Mouse (Mus musculus) MEL (cell line): ENCODE data around the gene Fdx1. TPM values are rescaled to one million over a fixed set of nuclear protein-coding genes. Genes with fewer than 3 reads are reported as not detected.

Experiments used
- DNase-seq: peaks from one replicate; pipeline ENCODE4 v3.0.0; 2011; ENCODE audit warnings: low read depth, low spot score
- H3K27ac ChIP-seq: 2 replicates; pipeline ENCODE4 v1.5.1; 2012; ENCODE audit warnings: low read depth, mild to moderate bottlenecking, control low read depth, low read length, moderate library complexity; ENCODE audit not compliant: control insufficient read depth
- H3K27me3 ChIP-seq, 2 experiments: fragments of 150-350 bp in 1 of 2; sonication (generic) in 1 of 2; 2 replicates each; pipeline ENCODE4 v1.6.1; 2012; ENCODE audit warnings: low read length in 2 of 2, mild to moderate bottlenecking in 2 of 2, improper control_type of control experiment in 1 of 2, moderate library complexity in 1 of 2; ENCODE audit not compliant: insufficient read depth in 2 of 2, control insufficient read depth in 1 of 2
- H3K36me3 ChIP-seq, 2 experiments: 2 replicates each; pipeline ENCODE4 v1.6.1; 2012 to 2014; ENCODE audit warnings: low read length in 2 of 2, improper control_type of control experiment in 1 of 2, inconsistent platforms in 1 of 2, mild to moderate bottlenecking in 1 of 2; ENCODE audit not compliant: insufficient read depth in 2 of 2, control insufficient read depth in 1 of 2
- H3K4me1 ChIP-seq, 2 experiments: fragments of 150-350 bp in 1 of 2; sonication (generic) in 1 of 2; 2 replicates each; pipeline ENCODE4 v1.6.1; 2012; ENCODE audit warnings: low read length in 2 of 2, improper control_type of control experiment in 1 of 2, mild to moderate bottlenecking in 1 of 2; ENCODE audit not compliant: insufficient read depth in 2 of 2, control insufficient read depth in 1 of 2
- H3K4me3 ChIP-seq, 2 experiments: fragments of 150-350 bp in 1 of 2; sonication (generic) in 1 of 2; 2 replicates each; pipeline ENCODE4 v1.5.1; 2012; ENCODE audit warnings: low read depth in 2 of 2, low read length in 2 of 2, mild to moderate bottlenecking in 2 of 2, moderate library complexity in 2 of 2, control low read depth in 1 of 2, improper control_type of control experiment in 1 of 2; ENCODE audit not compliant: control insufficient read depth in 1 of 2, insufficient read depth in 1 of 2
- H3K79me2 ChIP-seq: 2 replicates; pipeline ENCODE4 v1.6.1; 2012; ENCODE audit warnings: mild to moderate bottlenecking, low read length, moderate library complexity; ENCODE audit not compliant: control insufficient read depth, poor library complexity, insufficient read depth
- H3K9ac ChIP-seq: 2 replicates; pipeline ENCODE4 v1.6.1; 2012; ENCODE audit warnings: low read depth, mild to moderate bottlenecking, control low read depth, low read length, moderate library complexity; ENCODE audit not compliant: control insufficient read depth, poor library complexity, severe bottlenecking
- H3K9me3 ChIP-seq: fragments of 150-350 bp; sonication (generic); replicated peaks from 2 replicates; pipeline ENCODE4 v1.6.1; 2012; ENCODE audit warnings: mild to moderate bottlenecking, low read length, improper control_type of control experiment, moderate library complexity; ENCODE audit not compliant: insufficient read depth
- BHLHE40 ChIP-seq: IDR thresholded peaks from 2 replicates; pipeline ENCODE4 v1.6.1; 2012; ENCODE audit warnings: low read depth, mild to moderate bottlenecking, inconsistent platforms, low read length, improper control_type of control experiment, borderline replicate concordance
- CHD1 ChIP-seq: IDR thresholded peaks from 2 replicates; pipeline ENCODE4 v1.6.1; 2012; ENCODE audit warnings: low read depth, mild to moderate bottlenecking, inconsistent platforms, low read length, improper control_type of control experiment
- CHD2 ChIP-seq: IDR thresholded peaks from 2 replicates; pipeline ENCODE4 v1.6.1; 2011; ENCODE audit warnings: low read length, improper control_type of control experiment
- E2F4 ChIP-seq: IDR thresholded peaks from 2 replicates; pipeline ENCODE4 v1.6.1; 2011; ENCODE audit warnings: low read depth, low read length, improper control_type of control experiment, borderline replicate concordance
- GABPA ChIP-seq: IDR thresholded peaks from 2 replicates; pipeline ENCODE4 v1.6.1; 2012; ENCODE audit warnings: low read depth, mild to moderate bottlenecking, inconsistent platforms, low read length, improper control_type of control experiment, moderate library complexity
- JUND ChIP-seq: IDR thresholded peaks from 2 replicates; pipeline ENCODE4 v1.6.1; 2011; ENCODE audit warnings: low read depth, mild to moderate bottlenecking, improper control_type of control experiment, low read length
- KAT2A ChIP-seq: conservative IDR thresholded peaks from 2 replicates; pipeline ENCODE4 v1.6.1; 2012; ENCODE audit warnings: low read depth, low read length, improper control_type of control experiment, inconsistent platforms
- MAX ChIP-seq: IDR thresholded peaks from 2 replicates; pipeline ENCODE4 v1.6.1; 2011; ENCODE audit warnings: low read length, improper control_type of control experiment
- MAZ ChIP-seq: IDR thresholded peaks from 2 replicates; pipeline ENCODE4 v1.6.1; 2012; ENCODE audit warnings: low read depth, mild to moderate bottlenecking, inconsistent platforms, low read length, improper control_type of control experiment
- MEF2A ChIP-seq: IDR thresholded peaks from 2 replicates; pipeline ENCODE4 v1.6.1; 2014; ENCODE audit warnings: low read depth, mild to moderate bottlenecking, inconsistent platforms, low read length, improper control_type of control experiment; ENCODE audit not compliant: poor library complexity, insufficient replicate concordance, severe bottlenecking; ENCODE audit errors: extremely low read depth
- NRF1 ChIP-seq: IDR thresholded peaks from 2 replicates; pipeline ENCODE4 v1.6.1; 2014; ENCODE audit warnings: low read depth, mild to moderate bottlenecking, inconsistent platforms, low read length, improper control_type of control experiment, moderate library complexity; ENCODE audit not compliant: poor library complexity, insufficient read depth, severe bottlenecking
- POLR2AphosphoS2 ChIP-seq: IDR thresholded peaks from 2 replicates; pipeline ENCODE4 v1.6.1; 2011; ENCODE audit warnings: low read length, improper control_type of control experiment
- SIN3A ChIP-seq: IDR thresholded peaks from 2 replicates; pipeline ENCODE4 v1.6.1; 2012; ENCODE audit warnings: low read length, improper control_type of control experiment, inconsistent platforms
- SMC3 ChIP-seq: IDR thresholded peaks from 2 replicates; pipeline ENCODE4 v1.6.1; 2011; ENCODE audit warnings: low read depth, low read length, improper control_type of control experiment
- TAL1 ChIP-seq: IDR thresholded peaks from 2 replicates; pipeline ENCODE4 v1.6.1; 2012; ENCODE audit warnings: mild to moderate bottlenecking, inconsistent platforms, low read length, moderate library complexity, mixed read lengths
- TBP ChIP-seq: IDR thresholded peaks from 2 replicates; pipeline ENCODE4 v1.8.0; 2011; ENCODE audit warnings: low read depth, low read length, improper control_type of control experiment
- USF1 ChIP-seq: IDR thresholded peaks from 2 replicates; pipeline ENCODE4 v1.6.1; 2014; ENCODE audit warnings: low read depth, mild to moderate bottlenecking, inconsistent platforms, low read length, improper control_type of control experiment, moderate library complexity
- ZC3H11A ChIP-seq: IDR thresholded peaks from 2 replicates; pipeline ENCODE4 v1.6.1; 2012; ENCODE audit warnings: low read depth, mild to moderate bottlenecking, inconsistent platforms, low read length, improper control_type of control experiment
- ZKSCAN1 ChIP-seq: IDR thresholded peaks from 2 replicates; pipeline ENCODE4 v1.6.1; 2012; ENCODE audit warnings: low read depth, mild to moderate bottlenecking, inconsistent platforms, low read length, improper control_type of control experiment, moderate library complexity
- ZNF384 ChIP-seq: IDR thresholded peaks from 2 replicates; pipeline ENCODE4 v1.6.1; 2012; ENCODE audit warnings: low read depth, mild to moderate bottlenecking, inconsistent platforms, low read length, improper control_type of control experiment
- polyA plus RNA-seq, 2 experiments: library from polyadenylated mRNA; stranded (reverse) in 1 of 2; unstranded in 1 of 2; fragments of >175 nt in 1 of 2; fragments of >200 nt in 1 of 2; gene quantifications; 2 replicates each; pipeline versions ENCODE4 v1.2.1 to v1.2.4; 2012; ENCODE audit warnings: low replicate concordance in 2 of 2, low read depth in 1 of 2; ENCODE audit not compliant: insufficient read length in 2 of 2, insufficient read depth in 1 of 2, missing spikeins in 1 of 2
- total RNA-seq: library from RNA; depleted of rRNA; stranded (reverse); fragments of 300-350 nt; gene quantifications from 2 replicates; pipeline ENCODE4 v1.2.3, GENCODE M21; 2012

Gene Fdx1
- total and polyA plus RNA-seq, 3 experiments: 39.3 to 40.4 TPM; not detected in 1

DNA sequence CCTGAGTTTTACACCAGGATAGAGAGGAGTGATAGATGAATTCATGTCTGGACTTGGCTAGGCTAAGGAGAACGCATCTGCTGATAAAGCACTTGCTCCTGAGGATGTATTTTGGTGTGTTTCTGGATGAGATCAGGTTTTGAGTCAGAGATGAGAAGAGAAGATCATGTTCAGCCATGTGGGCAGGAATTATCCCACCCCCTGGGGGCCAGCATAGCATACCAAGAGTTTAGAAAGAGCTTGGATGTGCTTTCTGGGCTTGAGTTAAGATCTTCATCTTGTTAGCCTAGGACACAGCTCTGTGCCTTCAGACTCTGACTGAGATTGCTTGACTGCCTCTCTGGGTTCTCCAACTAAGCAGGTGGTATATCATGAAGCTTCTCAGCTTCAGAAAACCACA, 45.2 kb upstream of the Fdx1 start:
- TF ChIP-seq CHD2: no peak
- no peak for TF ChIP-seq ZC3H11A
- no peak for TF ChIP-seq ZNF384
- no peak for TF ChIP-seq CHD1
- no peak for TF ChIP-seq KAT2A
- TF ChIP-seq MAX: no peak
- TF ChIP-seq JUND: no peak
- no peak for TF ChIP-seq TBP
- no peak for TF ChIP-seq MAZ

DNA sequence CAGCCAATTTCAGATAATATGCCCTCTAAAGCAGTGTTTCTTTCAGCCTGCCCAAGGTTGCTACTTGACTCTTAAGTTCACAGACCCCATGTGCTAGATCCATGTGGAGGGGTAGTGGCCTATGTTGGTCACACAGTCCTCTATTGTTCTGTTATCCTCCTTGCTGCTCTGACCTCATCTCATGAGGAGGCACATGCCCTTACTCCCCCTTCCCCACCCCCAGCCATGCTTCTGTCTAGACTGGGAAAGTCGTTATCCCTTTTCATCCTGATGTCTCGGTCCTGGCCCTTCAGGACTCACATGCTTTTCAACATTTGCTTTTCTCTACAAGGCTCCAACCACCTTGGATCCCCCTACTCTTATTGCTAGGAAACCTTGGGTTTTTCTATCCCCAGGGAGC, 44.0 kb upstream of the Fdx1 start:
- no peak for DNase-seq
- Histone ChIP-seq H3K79me2 (no peaks in the 10 kb centered on the region), H3K4me1 (no peaks in the 10 kb centered on the region), H3K36me3 (no peaks in the 10 kb centered on the region), H3K27ac (no peak overlapping the region), H3K27me3 (peaks cover 2 to 7% of the 10 kb centered on the region in 2 experiments; a peak in 3 of 4 replicates), H3K9ac (no peak overlapping the region), H3K4me3 (no peak overlapping the region), H3K9me3 (no peaks in the 10 kb centered on the region)
- TF ChIP-seq USF1 (no peak), NRF1 (no peak), CHD1 (no peak), BHLHE40 (no peak)

More for the DNA sequence above, 45.2 kb upstream of the Fdx1 start:
- no peaks in the 10 kb centered on the region for H3K4me1 ChIP-seq
- no peaks in the 10 kb centered on the region for H3K36me3 ChIP-seq
- H3K79me2 ChIP-seq: no peaks in the 10 kb centered on the region
- no peaks in the 10 kb centered on the region for H3K9me3 ChIP-seq
- H3K27me3 ChIP-seq: peaks cover 2 to 7% of the 10 kb centered on the region in 2 experiments; a peak in 3 of 4 replicates
- no peak overlapping the region for H3K9ac ChIP-seq
- H3K4me3 ChIP-seq: no peak overlapping the region
- no peak for DNase-seq
- no peak overlapping the region for H3K27ac ChIP-seq

DNA sequence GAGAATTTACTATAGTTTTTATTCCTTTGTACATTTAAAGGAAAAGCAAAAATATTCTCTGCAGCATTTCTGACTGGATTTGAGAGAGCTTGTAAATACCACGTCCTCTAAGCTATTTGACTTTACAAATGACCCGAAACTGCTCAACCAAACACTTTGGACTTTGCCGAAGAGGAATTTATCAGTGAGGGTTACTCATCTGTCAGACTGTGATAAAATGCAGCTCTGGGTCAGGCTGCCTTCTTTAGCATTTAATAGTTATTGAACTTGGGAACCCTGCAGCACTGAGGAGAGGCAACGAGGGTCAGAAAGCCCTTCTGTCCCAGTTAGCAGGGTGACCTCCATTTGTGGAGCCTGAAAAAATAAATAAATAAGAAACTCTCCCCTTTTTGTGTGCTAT, 40.1 kb upstream of the Fdx1 start:
- H3K36me3 ChIP-seq: no peaks in the 10 kb centered on the region
- TF ChIP-seq SMC3: no peak
- no peak for TF ChIP-seq E2F4
- TF ChIP-seq GABPA: no peak
- TF ChIP-seq CHD1: no peak
- TF ChIP-seq POLR2AphosphoS2: no peak
- no peak for TF ChIP-seq SIN3A
- no peak for TF ChIP-seq TAL1
- TF ChIP-seq ZC3H11A: no peak
- TF ChIP-seq ZKSCAN1: no peak
- no peak for TF ChIP-seq MAZ
- no peak for TF ChIP-seq MEF2A
- TF ChIP-seq, all 39 proteins: peak for 0
- no peak overlapping the region for H3K27ac ChIP-seq
- H3K9me3 ChIP-seq: no peaks in the 10 kb centered on the region
- no peak overlapping the region for H3K4me3 ChIP-seq
- H3K27me3 ChIP-seq: peaks cover 0 to 2% of the 10 kb centered on the region in 2 experiments; a peak in 3 of 4 replicates
- no peaks in the 10 kb centered on the region for H3K4me1 ChIP-seq
- no peak for DNase-seq
- no peaks in the 10 kb centered on the region for H3K79me2 ChIP-seq
- no peak overlapping the region for H3K9ac ChIP-seq
